Mouse (Mus musculus) intestine, embryonic 16.5 days (tissue): ENCODE data around the gene Zap70. TPM values are rescaled to one million over a fixed set of nuclear protein-coding genes. Genes with fewer than 3 reads are reported as not detected.

Experiments used
- ATAC-seq: fragments of 200-750 bp; cut with Nextera tagmentation; 2 replicates; pipeline ENCODE4 v1.8.0; 2017; ENCODE audit warnings: moderate TSS enrichment, moderate library complexity
- H3K27ac ChIP-seq: fragments of 300-500 bp; sonication (generic); 2 replicates; pipeline ENCODE4 v1.5.1; 2014; ENCODE audit warnings: mild to moderate bottlenecking, low read length
- H3K27me3 ChIP-seq: fragments of 300-500 bp; sonication (generic); replicated peaks from 2 replicates; pipeline ENCODE4 v1.6.1; 2014; ENCODE audit warnings: low read length, control low read depth, mixed read lengths; ENCODE audit not compliant: control insufficient read depth, insufficient read depth
- H3K36me3 ChIP-seq: fragments of 300-500 bp; sonication (generic); 2 replicates; pipeline ENCODE4 v1.6.1; 2014; ENCODE audit warnings: low read length, control low read depth; ENCODE audit not compliant: control insufficient read depth, insufficient read depth
- H3K4me1 ChIP-seq: fragments of 300-500 bp; sonication (generic); 2 replicates; pipeline ENCODE4 v1.6.1; 2014; ENCODE audit warnings: low read length, control low read depth, mixed read lengths; ENCODE audit not compliant: control insufficient read depth, insufficient read depth
- H3K4me2 ChIP-seq: fragments of 300-500 bp; sonication (generic); 2 replicates; pipeline ENCODE4 v1.6.1; 2014; ENCODE audit warnings: low read depth, low read length, control low read depth
- H3K4me3 ChIP-seq: fragments of 300-500 bp; sonication (generic); 2 replicates; pipeline ENCODE4 v1.5.1; 2014; ENCODE audit warnings: mild to moderate bottlenecking, low read length
- H3K9ac ChIP-seq: fragments of 300-500 bp; sonication (generic); 2 replicates; pipeline ENCODE4 v1.6.1; 2014; ENCODE audit warnings: low read depth, low read length
- H3K9me3 ChIP-seq: fragments of 300-500 bp; sonication (generic); 2 replicates; pipeline ENCODE4 v1.6.1; 2016; ENCODE audit warnings: low read length, control low read depth; ENCODE audit not compliant: control insufficient read depth
- WGBS: fragments of 180-500 bp; shearing (Covaris S2); extraction: QIAGEN DNeasy Blood & Tissue Kit; methylation state at CpG from one replicate; pipeline ENCODE4 v1.1.7; 2014; 5-methylcytosine and 5-hydroxymethylcytosine counted together
- polyA plus RNA-seq: library from polyadenylated mRNA; unstranded; fragments of >200 nt; fragmentation: Nextera tagmentation; extraction: Ambion mirVana; gene quantifications from 2 replicates; pipeline ENCODE4 v1.2.1, GENCODE M21; 2015

The Zap70 gene
- polyA plus RNA-seq, 1 experiment from 2014 or later, result 0.72 TPM

DNA sequence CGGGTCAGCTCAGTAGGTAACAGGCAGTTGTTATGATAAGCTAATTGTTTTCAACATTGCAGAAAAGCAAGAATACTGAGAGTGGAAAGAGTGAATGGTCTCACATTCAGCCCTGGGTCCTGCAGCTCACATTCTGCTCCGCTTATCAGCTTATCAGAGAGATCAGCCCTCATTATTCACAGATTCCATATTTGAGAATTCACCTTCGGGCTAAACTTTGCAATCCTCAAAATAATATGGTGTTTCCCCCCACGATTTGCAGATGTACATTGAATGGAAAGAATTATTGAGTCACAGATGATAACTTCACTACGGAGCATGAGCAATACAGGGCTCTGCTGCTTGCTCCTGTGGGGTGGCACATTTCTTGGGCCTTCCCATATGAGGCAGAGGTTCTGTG, 7.2 kb downstream of the Zap70 start:
- 0 out of 2 replicates have a peak, but pooled peaks cover 7% of the 10 kb centered on the region for H3K4me1 ChIP-seq
- no peak overlapping the region for H3K4me2 ChIP-seq
- no peaks in the 10 kb centered on the region for H3K9me3 ChIP-seq
- H3K4me3 ChIP-seq, result no peak overlapping the region
- WGBS, result 80% methylated on average over 5 of the region's 5 CpGs
- no peak overlapping the region for H3K27ac ChIP-seq
- H3K9ac ChIP-seq, result no peak overlapping the region
- no peak for ATAC-seq
- peaks cover 3% of the 10 kb centered on the region; the same call in 1 of the 2 replicates for H3K27me3 ChIP-seq
- no peaks in the 10 kb centered on the region for H3K36me3 ChIP-seq

DNA sequence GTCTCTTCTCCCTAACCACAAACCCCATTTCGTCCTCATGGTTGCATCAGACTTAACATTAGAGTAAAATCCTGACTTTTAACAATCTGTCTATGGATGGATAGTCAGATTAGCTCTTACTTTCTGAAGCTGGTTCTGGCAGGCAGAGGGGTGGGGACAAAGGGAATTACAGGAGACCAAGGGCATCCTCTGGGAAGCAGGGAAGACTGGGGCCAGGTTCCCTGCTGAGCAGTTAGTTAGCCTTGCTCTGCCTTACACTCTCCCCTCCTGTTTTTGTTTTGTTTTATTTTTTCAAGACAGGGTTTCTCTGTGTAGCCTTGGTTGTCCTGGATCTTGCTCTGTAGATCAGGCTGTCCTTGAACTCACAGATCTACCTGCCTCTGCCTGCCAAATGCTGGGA, 8.4 kb downstream of the Zap70 start:
- 93% methylated on average over 1 of the region's 1 CpGs for WGBS
- ATAC-seq, result no peak
- no peak overlapping the region for H3K4me2 ChIP-seq

DNA sequence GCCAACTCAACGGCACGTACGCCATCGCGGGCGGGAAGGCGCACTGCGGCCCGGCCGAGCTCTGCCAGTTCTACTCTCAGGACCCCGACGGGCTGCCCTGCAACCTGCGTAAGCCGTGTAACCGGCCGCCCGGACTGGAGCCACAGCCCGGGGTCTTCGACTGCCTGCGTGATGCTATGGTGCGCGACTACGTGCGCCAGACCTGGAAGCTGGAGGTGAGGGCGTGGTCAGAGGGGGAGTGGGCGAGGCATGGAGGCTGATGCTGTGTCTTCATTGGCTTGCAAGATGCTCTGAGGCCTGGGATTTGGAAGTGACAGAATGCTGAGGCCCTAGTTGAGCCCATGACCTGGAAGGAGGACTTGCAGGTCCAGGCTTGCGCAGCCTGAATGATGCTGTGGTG, 9.4 kb downstream of the Zap70 start:
- peak overlapping the region; percentile 58 for H3K4me2 ChIP-seq
- H3K27ac ChIP-seq, result no peak overlapping the region
- peaks cover 3% of the 10 kb centered on the region; the same call in 1 of the 2 replicates for H3K27me3 ChIP-seq
- peak overlapping the region; percentile 13; the same call in 1 of the 2 replicates for H3K9ac ChIP-seq
- peak overlapping the region; percentile 30 for H3K4me3 ChIP-seq
- 0 out of 2 replicates have a peak, but pooled peaks cover 7% of the 10 kb centered on the region for H3K4me1 ChIP-seq
- WGBS, result 20% methylated on average over 27 of the region's 27 CpGs
- H3K36me3 ChIP-seq, result no peaks in the 10 kb centered on the region
- ATAC-seq, result no peak
- H3K9me3 ChIP-seq, result no peaks in the 10 kb centered on the region

More for the DNA sequence above, 8.4 kb downstream of the Zap70 start:
- Histone ChIP-seq H3K36me3 (no peaks in the 10 kb centered on the region), H3K9me3 (no peaks in the 10 kb centered on the region), H3K27ac (no peak overlapping the region), H3K4me1 (0 out of 2 replicates have a peak, but pooled peaks cover 7% of the 10 kb centered on the region), H3K9ac (no peak overlapping the region), H3K27me3 (peaks cover 3% of the 10 kb centered on the region; the same call in 1 of the 2 replicates), H3K4me3 (no peak overlapping the region)

DNA sequence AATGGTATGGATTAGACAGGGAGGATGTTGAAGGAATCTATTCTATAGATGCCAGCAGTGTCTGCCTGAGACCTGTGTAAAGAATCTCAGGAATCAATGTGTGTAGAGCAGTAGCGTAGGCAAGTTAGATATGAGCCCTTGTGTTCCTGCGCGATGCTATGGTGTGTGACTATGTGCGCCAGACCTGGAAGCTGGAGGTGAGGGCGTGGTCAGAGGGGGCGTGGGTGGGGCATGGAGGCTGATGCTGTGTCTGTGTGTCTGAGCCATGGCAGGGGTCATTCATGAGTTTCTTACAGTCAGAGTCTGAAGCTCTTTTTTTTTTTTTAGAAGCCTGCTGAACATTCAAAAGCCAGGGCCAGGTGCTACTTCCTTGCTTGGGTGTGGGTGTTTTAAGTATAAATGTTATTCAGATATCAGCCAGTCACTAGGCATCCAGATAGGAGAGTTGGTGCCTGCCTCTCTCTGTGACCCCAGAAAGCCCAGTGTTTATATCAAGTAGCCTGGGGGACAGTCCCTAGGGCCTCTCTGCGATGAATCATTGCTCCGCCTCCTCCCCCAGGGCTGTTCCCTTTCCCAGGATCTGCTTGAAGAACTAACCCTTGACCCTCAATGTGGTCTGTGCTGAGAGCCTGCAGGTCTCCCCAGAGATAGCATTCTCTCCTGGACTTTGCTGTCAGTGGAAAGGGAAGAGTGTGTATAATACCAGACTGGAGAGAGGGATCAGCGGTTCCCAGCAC, 10.8 kb downstream of the Zap70 start:
- Histone ChIP-seq H3K4me3 (no peak overlapping the region), H3K27ac (no peak overlapping the region), H3K27me3 (peaks cover 3% of the 10 kb centered on the region; the same call in 1 of the 2 replicates), H3K4me1 (0 out of 2 replicates have a peak, but pooled peaks cover 4% of the 10 kb centered on the region), H3K4me2 (no peak overlapping the region), H3K9ac (no peak overlapping the region), H3K36me3 (no peaks in the 10 kb centered on the region), H3K9me3 (no peaks in the 10 kb centered on the region)
- 65% methylated on average over 9 of the region's 9 CpGs for WGBS
- ATAC-seq, result peak; percentile 96

DNA sequence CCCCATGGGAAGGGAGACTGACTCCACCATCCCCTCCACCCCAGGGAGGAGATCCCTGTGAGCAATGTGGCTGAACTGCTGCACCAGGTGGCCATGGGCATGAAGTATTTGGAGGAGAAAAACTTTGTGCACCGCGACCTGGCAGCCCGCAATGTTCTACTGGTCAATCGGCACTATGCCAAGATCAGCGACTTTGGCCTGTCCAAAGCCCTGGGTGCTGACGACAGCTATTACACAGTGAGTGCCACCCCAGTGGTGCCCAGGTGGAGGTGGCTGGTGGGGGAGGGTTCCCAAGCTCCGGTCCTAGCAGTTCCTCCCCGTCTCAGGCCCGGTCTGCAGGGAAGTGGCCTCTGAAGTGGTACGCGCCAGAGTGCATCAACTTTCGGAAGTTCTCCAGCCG, 19.2 kb downstream of the Zap70 start:
- no peak overlapping the region for H3K4me2 ChIP-seq
- no peaks in the 10 kb centered on the region for H3K36me3 ChIP-seq
- H3K9ac ChIP-seq, result no peak overlapping the region
- H3K4me1 ChIP-seq, result 0 out of 2 replicates have a peak, but pooled peaks cover 6% of the 10 kb centered on the region
- no peak overlapping the region for H3K27ac ChIP-seq
- 85% methylated on average over 13 of the region's 13 CpGs for WGBS
- no peak overlapping the region for H3K4me3 ChIP-seq
- no peaks in the 10 kb centered on the region for H3K9me3 ChIP-seq
- no peaks in the 10 kb centered on the region for H3K27me3 ChIP-seq
- ATAC-seq, result no peak

DNA sequence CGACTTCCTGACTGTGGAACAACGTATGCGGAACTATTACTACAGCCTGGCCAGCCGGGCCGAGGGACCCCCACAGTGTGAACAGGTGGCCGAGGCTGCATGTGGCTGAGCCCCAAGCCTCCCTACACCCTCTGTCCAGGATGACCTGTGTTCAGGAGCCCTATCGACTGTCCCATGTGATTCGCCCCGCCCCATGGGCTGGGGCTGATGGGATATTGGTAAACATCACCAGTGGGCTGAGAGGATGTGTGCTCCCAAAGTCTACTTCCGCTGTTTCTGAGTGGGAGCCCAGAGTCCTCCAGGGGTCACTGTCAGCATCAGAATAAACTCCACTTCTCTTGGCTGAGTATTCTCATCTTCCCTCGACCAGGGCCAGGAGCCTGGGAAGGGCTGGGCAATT, 20.9 kb downstream of the Zap70 start:
- 74% methylated on average over 11 of the region's 11 CpGs for WGBS
- no peaks in the 10 kb centered on the region for H3K9me3 ChIP-seq
- H3K9ac ChIP-seq, result no peak overlapping the region
- no peak overlapping the region for H3K27ac ChIP-seq
- no peak for ATAC-seq
- H3K4me3 ChIP-seq, result no peak overlapping the region
- H3K4me1 ChIP-seq, result 0 out of 2 replicates have a peak, but pooled peaks cover 6% of the 10 kb centered on the region
- no peak overlapping the region for H3K4me2 ChIP-seq
- no peaks in the 10 kb centered on the region for H3K27me3 ChIP-seq
- no peaks in the 10 kb centered on the region for H3K36me3 ChIP-seq

DNA sequence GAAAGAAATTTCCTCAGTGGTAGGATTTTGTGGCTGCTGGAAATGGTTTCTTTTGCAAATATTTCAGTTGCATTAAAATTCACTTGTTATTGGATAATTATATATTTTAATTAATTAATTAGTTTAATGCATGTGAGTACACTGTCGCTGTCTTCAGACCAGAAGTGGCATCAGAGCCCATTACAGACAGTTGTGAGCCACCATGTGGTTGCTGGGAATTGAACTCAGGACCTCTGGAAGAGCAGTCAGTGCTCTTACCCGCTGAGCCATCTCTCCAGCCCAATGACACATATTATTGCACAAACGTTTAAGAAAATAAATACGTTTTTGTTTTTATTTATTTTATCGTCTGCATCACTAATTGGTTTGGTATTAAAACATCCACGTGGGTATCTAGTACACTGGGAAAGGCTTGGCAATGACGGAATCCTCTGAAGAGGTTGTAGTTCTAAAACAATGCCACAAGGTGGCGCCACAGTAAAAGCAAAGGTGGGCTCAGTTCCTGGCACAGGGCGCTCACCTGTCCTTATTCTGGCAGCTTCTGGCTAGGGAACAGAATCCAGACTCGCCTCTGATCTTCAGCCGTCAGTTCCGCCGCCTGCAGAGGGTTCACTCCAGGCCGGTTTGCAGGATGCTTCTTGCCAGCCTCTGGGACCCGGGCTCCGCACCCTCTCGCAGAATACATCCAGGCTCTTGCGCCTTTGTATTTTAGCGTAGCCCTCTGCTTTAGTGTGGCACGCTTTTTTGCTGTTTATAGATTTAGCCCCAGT, 23.0 kb downstream of the Zap70 start:
- Histone ChIP-seq H3K27me3 (no peaks in the 10 kb centered on the region), H3K4me2 (peak overlapping the region; percentile 94), H3K4me3 (peak overlapping the region; percentile 50), H3K27ac (no peak overlapping the region), H3K9ac (peak overlapping the region; percentile 64), H3K9me3 (no peaks in the 10 kb centered on the region), H3K36me3 (no peaks in the 10 kb centered on the region), H3K4me1 (0 out of 2 replicates have a peak, but pooled peaks cover 6% of the 10 kb centered on the region)
- WGBS, result 3% methylated on average over 20 of the region's 20 CpGs
- peak; percentile 77 for ATAC-seq

DNA sequence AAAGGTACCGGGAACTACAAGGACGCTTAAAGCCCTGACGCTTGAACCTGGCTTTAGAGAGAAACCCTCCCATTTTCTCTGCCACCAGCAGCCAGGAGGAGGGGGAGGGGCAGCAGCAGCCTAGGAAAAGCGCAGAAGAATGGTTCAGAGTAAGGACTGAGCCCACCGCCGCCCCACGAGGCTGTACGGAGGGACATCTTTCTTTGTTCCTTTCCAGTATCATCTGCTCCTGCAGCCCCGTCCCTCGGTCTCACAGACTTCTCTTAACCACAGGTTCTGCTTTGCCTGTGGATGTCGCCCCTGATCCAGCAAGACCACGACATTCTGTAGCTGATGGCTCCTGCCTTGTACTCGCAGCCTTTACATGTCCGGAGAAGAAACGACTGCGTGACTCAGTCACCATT, 23.6 kb downstream of the Zap70 start:
- Histone ChIP-seq H3K4me3 (peak overlapping the region; percentile 50), H3K9ac (peak overlapping the region; percentile 64), H3K27me3 (no peaks in the 10 kb centered on the region), H3K27ac (no peak overlapping the region), H3K4me1 (0 out of 2 replicates have a peak, but pooled peaks cover 6% of the 10 kb centered on the region), H3K4me2 (peak overlapping the region; percentile 94), H3K36me3 (no peaks in the 10 kb centered on the region), H3K9me3 (no peaks in the 10 kb centered on the region)
- ATAC-seq, result peak; percentile 47; the same call in 1 of the 2 replicates
- WGBS, result 1% methylated on average over 16 of the region's 16 CpGs

DNA sequence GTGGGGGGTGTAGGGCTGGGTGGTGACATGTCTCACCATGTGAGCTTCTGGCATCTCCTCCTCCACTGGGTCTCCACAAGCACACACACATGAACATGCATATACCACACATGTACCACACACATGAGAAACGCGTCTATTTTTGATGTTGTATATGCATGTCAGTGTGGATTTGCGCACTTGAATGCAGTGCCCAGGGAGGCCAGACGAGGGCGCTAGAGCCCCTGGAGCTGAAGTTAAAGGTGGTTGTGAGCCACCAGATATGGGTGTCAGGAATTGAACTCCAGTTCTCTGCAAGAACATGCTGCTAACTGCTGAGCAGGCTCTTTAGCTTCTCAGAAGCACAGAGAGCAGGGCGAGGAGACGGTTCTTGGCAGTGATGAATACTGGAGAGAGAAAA, 24.8 kb downstream of the Zap70 start:
- Histone ChIP-seq H3K4me3 (no peak overlapping the region), H3K4me1 (0 out of 2 replicates have a peak, but pooled peaks cover 6% of the 10 kb centered on the region), H3K27ac (no peak overlapping the region), H3K4me2 (no peak overlapping the region), H3K9ac (no peak overlapping the region), H3K36me3 (no peaks in the 10 kb centered on the region), H3K9me3 (no peaks in the 10 kb centered on the region), H3K27me3 (no peaks in the 10 kb centered on the region)
- ATAC-seq, result no peak
- WGBS, result 86% methylated on average over 7 of the region's 7 CpGs
